ENCODE assay signal across 19 mouse cellular contexts in the genomic region with DNA sequence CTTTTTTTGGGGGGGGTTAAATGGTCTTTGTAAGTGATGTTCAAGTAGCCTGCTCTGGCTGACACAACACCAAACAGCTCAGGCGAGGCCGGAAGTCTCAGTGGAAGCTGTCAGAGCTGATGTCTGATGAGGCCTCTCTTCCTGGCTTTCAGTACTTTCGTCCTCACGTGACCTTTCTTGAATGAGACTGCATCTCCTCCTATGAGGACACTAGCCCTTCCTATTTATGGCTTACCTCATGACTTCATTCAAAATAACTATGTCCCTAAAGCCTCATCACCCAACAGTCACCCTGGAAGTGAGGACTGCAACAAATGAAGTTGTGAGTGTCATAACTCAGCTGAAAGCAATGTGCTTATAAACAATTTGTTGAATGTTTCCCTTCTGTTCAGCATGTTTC. TPM values are rescaled to one million over a fixed set of nuclear protein-coding genes. Genes with fewer than 3 reads are reported as not detected.
DNase-seq lines count a peak whose midpoint lies in the region; ATAC-seq and TF ChIP-seq lines count a peak whose summit lies in the region.
"Had no signal": no experiment of that assay in that cellular context is flagged by ENCODE, and none has a peak within 500 bp of the region (broad histone marks: within the 10 kb centered on the region; RNA-seq: fewer than 3 reads in every experiment).

No protein-coding gene starts in this region.

- no peak for TF ChIP-seq CTCF in intestine, postnatal 0 days (IDR thresholded peaks at IDR 0.05; ENCODE audit: low read depth)

- H3K27me3 ChIP-seq in kidney, embryonic 15.5 days = no peaks in the 10 kb centered on the region
- peaks cover 6% of the 10 kb centered on the region for H3K27me3 ChIP-seq in megakaryocyte, embryonic 14.5 days (replicated peaks)
- H3K27me3 ChIP-seq in intestine, postnatal 0 days (replicated peaks; ENCODE audit: control insufficient read depth, insufficient read depth, low read length) = no peaks in the 10 kb centered on the region
- H3K27me3 ChIP-seq: hindbrain, embryonic 15.5 days; limb, embryonic 12.5 days; midbrain, embryonic 12.5 days had no signal

- H3K4me1 ChIP-seq in kidney, embryonic 15.5 days = peaks cover 7% of the 10 kb centered on the region; the same call in 1 of the 2 replicates
- H3K4me1 ChIP-seq in megakaryocyte, embryonic 14.5 days = peaks cover 31% of the 10 kb centered on the region
- H3K4me1 ChIP-seq in intestine, postnatal 0 days (replicated peaks; ENCODE audit: control insufficient read depth, insufficient read depth, low read length) = no peaks in the 10 kb centered on the region
- H3K4me1 ChIP-seq: hindbrain, embryonic 15.5 days; midbrain, embryonic 12.5 days had no signal

- 76% methylated on average over 4 of the region's 4 CpGs for WGBS in kidney, embryonic 15.5 days
- WGBS in intestine, postnatal 0 days = 59% methylated on average over 4 of the region's 4 CpGs

- H3K9me3 ChIP-seq in kidney, embryonic 15.5 days (replicated peaks) = no peaks in the 10 kb centered on the region
- peaks cover 8% of the 10 kb centered on the region; the same call in 1 of the 2 replicates for H3K9me3 ChIP-seq in megakaryocyte, embryonic 14.5 days
- no peaks in the 10 kb centered on the region for H3K9me3 ChIP-seq in intestine, postnatal 0 days (ENCODE audit: control insufficient read depth)
- H3K9me3 ChIP-seq: hindbrain, embryonic 15.5 days; limb, embryonic 12.5 days; midbrain, embryonic 12.5 days had no signal

- no peak overlapping the region for H3K4me2 ChIP-seq in kidney, embryonic 15.5 days
- H3K4me2 ChIP-seq in intestine, postnatal 0 days (replicated peaks; ENCODE audit: low read depth) = no peak overlapping the region
- H3K4me2 ChIP-seq: hindbrain, embryonic 15.5 days; limb, embryonic 12.5 days; midbrain, embryonic 12.5 days had no signal

- ATAC-seq in kidney, embryonic 15.5 days (replicated peaks; ENCODE audit: low FRiP score) = no peak
- peak; percentile 86 for ATAC-seq in inflammation-experienced regulatory T-cells, adult 6 months
- ATAC-seq in intestine, postnatal 0 days = no peak
- ATAC-seq in erythroid progenitor cell, adult 5-6 weeks (replicated peaks; ENCODE audit: low FRiP score, poor library complexity, severe bottlenecking) = no peak

- no peaks in the 10 kb centered on the region for H3K36me3 ChIP-seq in kidney, embryonic 15.5 days
- H3K36me3 ChIP-seq in megakaryocyte, embryonic 14.5 days (replicated peaks; ENCODE audit: low read length) = peaks cover 2% of the 10 kb centered on the region
- no peaks in the 10 kb centered on the region for H3K36me3 ChIP-seq in intestine, postnatal 0 days (ENCODE audit: control insufficient read depth, insufficient read depth)
- H3K36me3 ChIP-seq: hindbrain, embryonic 15.5 days; limb, embryonic 12.5 days; midbrain, embryonic 12.5 days had no signal

- DNase-seq in kidney, postnatal 14 days = peak; percentile 15
- peak; percentile 81 for DNase-seq in CD4-positive, CD25-positive, alpha-beta regulatory T cell, adult 2 months (ENCODE audit: low read depth, low spot score)
- DNase-seq in gastrocnemius, postnatal 10 days = no peak
- DNase-seq: cerebellum, postnatal 36 days; gastrocnemius, postnatal 25 days; kidney, adult 9 months had no signal

- H3K27ac ChIP-seq in kidney, embryonic 15.5 days = no peak overlapping the region
- H3K27ac ChIP-seq in intestine, postnatal 0 days (ENCODE audit: low read depth, low read length) = no peak overlapping the region
- H3K27ac ChIP-seq: hindbrain, embryonic 15.5 days; limb, embryonic 12.5 days; liver, embryonic 14.5 days; midbrain, embryonic 12.5 days had no signal

- no peak overlapping the region for H3K4me3 ChIP-seq in kidney, embryonic 15.5 days (replicated peaks)
- peak overlapping the region; percentile 54 for H3K4me3 ChIP-seq in megakaryocyte, embryonic 14.5 days (replicated peaks)
- H3K4me3 ChIP-seq in intestine, postnatal 0 days (ENCODE audit: low read depth, low read length) = no peak overlapping the region
- H3K4me3 ChIP-seq: hindbrain, embryonic 15.5 days; limb, embryonic 12.5 days; midbrain, embryonic 12.5 days; myocyte had no signal

- H3K9ac ChIP-seq in kidney, embryonic 15.5 days = no peak overlapping the region
- no peak overlapping the region for H3K9ac ChIP-seq in intestine, postnatal 0 days (ENCODE audit: low read depth, low read length)
- H3K9ac ChIP-seq: hindbrain, embryonic 15.5 days; limb, embryonic 12.5 days; liver, embryonic 14.5 days; midbrain, embryonic 12.5 days had no signal

RNA-seq across cellular contexts. Expression of gene Izumo1r, which starts 19.1 kb away (rescaled TPM):
- 0.16 and 0.21 TPM in 2 replicates for polyA plus RNA-seq in kidney, embryonic 15.5 days (2015; fragmentation: Nextera tagmentation; extraction: Ambion mirVana)
- 1,000 to 10,000 TPM in 2 of 3 experiments, 100 to 1,000 TPM in 1; 294 to 1,489 (median 1,424) TPM for polyA plus RNA-seq in inflammation-experienced regulatory T-cells, adult 6 months (2017; shearing (Covaris generic))
- not detected in 2 replicates for polyA plus RNA-seq in megakaryocyte, embryonic 14.5 days (2012; ENCODE audit: insufficient read depth, low replicate concordance)
- not detected in 2 replicates for polyA plus RNA-seq in intestine, postnatal 0 days (2015; fragmentation: Nextera tagmentation; extraction: Ambion mirVana)
- not detected for total RNA-seq in gastrocnemius, postnatal 10 days (2021)
- total RNA-seq in erythroid progenitor cell, adult 5-6 weeks (2015; ENCODE audit: low replicate concordance) = 2.5 TPM in 1 of 2 replicates, not detected in the other
- 7.1 TPM in 1 of 2 replicates, not detected in the other for total RNA-seq in erythroid progenitor cell, adult 5-6 weeks (2017; ENCODE audit: low replicate concordance)
- total RNA-seq: adrenal gland, postnatal 36 days; gastrocnemius, postnatal 25 days; left cerebral cortex, adult 18-20 months had no signal
- polyA plus RNA-seq: frontal cortex, adult 2 months; hindbrain, embryonic 15.5 days; limb, embryonic 12.5 days; liver, embryonic 14.5 days; midbrain, embryonic 12.5 days; myocyte had no signal

RNA-seq across cellular contexts. Expression of gene Gpr83, which starts 24.6 kb away (rescaled TPM):
- polyA plus RNA-seq in kidney, embryonic 15.5 days (2015; fragmentation: Nextera tagmentation; extraction: Ambion mirVana) = 0.59 and 0.84 TPM in 2 replicates
- polyA plus RNA-seq in inflammation-experienced regulatory T-cells, adult 6 months (2017; shearing (Covaris generic)) = 100 to 1,000 TPM in 1 of 3 experiments, 10 to 100 TPM in 1, 1 to 10 TPM in 1; 1.2 to 109 (median 83.0) TPM
- not detected in 2 replicates for polyA plus RNA-seq in megakaryocyte, embryonic 14.5 days (2012; ENCODE audit: insufficient read depth, low replicate concordance)
- polyA plus RNA-seq in intestine, postnatal 0 days (2015; fragmentation: Nextera tagmentation; extraction: Ambion mirVana) = 0.22 and 0.35 TPM in 2 replicates
- total RNA-seq in gastrocnemius, postnatal 10 days (2021) = under 1 TPM in 1 of 2 experiments, not detected in 1; 0.16 TPM
- total RNA-seq in erythroid progenitor cell, adult 5-6 weeks (2015; ENCODE audit: low replicate concordance) = not detected in 2 replicates
- total RNA-seq in erythroid progenitor cell, adult 5-6 weeks (2017; ENCODE audit: low replicate concordance) = 0.64 TPM in 1 of 2 replicates, not detected in the other
- total RNA-seq: adrenal gland, postnatal 36 days; gastrocnemius, postnatal 25 days had no signal
- polyA plus RNA-seq: liver, embryonic 14.5 days; myocyte had no signal

Comparison
In these comparisons a context has a peak if more than half of its experiments do, and no peak if none do; other contexts are left out.
1. RNA of gene Izumo1r, which starts 19.1 kb away (polyA plus RNA-seq): 294 to 1,489 TPM in inflammation-experienced regulatory T-cells, adult 6 months; 0.16 to 0.21 TPM in kidney, embryonic 15.5 days, not detected in intestine, postnatal 0 days and not detected in megakaryocyte, embryonic 14.5 days; every median in the first group is over 100 times any median in the second.